Mouse (Mus musculus) forebrain, embryonic 10.5 days (tissue): ENCODE measurements at regions not wholly inside any gene's neighbourhood (a gene's known extent, or its start where the extent isn't known, plus 50 kb on each side); places are given as distances from the start of the nearest gene placed in this dataset.

Source experiments
- DNase-seq: peaks from one replicate; pipeline ENCODE4 v3.0.0-alpha.2; 2017; ENCODE audit warnings: low spot score; ENCODE audit errors: extremely low spot score
- H3K27ac ChIP-seq: fragments of 300-500 bp; sonication (generic); 2 replicates; pipeline ENCODE4 v1.5.1; 2016; ENCODE audit warnings: mild to moderate bottlenecking
- H3K27me3 ChIP-seq: fragments of 300-500 bp; sonication (generic); 2 replicates; pipeline ENCODE4 v1.6.1; 2016; ENCODE audit warnings: mild to moderate bottlenecking; ENCODE audit not compliant: poor library complexity, severe bottlenecking
- H3K36me3 ChIP-seq: fragments of 300-500 bp; sonication (generic); replicated peaks from 2 replicates; pipeline ENCODE4 v1.6.1; 2016; ENCODE audit warnings: mild to moderate bottlenecking, moderate library complexity
- H3K4me1 ChIP-seq: fragments of 300-500 bp; sonication (generic); 2 replicates; pipeline ENCODE4 v1.6.1; 2016
- H3K4me3 ChIP-seq: fragments of 300-500 bp; sonication (generic); 2 replicates; pipeline ENCODE4 v1.5.1; 2016; ENCODE audit warnings: mild to moderate bottlenecking, moderate library complexity
- H3K9me3 ChIP-seq: fragments of 300-500 bp; sonication (generic); 2 replicates; pipeline ENCODE4 v1.6.1; 2016; ENCODE audit warnings: mild to moderate bottlenecking, moderate library complexity
- WGBS: fragments of 180-500 bp; shearing (Covaris S2); methylation state at CpG from one replicate; pipeline ENCODE4 v1.1.7; 2016; 5-methylcytosine and 5-hydroxymethylcytosine counted together

DNA sequence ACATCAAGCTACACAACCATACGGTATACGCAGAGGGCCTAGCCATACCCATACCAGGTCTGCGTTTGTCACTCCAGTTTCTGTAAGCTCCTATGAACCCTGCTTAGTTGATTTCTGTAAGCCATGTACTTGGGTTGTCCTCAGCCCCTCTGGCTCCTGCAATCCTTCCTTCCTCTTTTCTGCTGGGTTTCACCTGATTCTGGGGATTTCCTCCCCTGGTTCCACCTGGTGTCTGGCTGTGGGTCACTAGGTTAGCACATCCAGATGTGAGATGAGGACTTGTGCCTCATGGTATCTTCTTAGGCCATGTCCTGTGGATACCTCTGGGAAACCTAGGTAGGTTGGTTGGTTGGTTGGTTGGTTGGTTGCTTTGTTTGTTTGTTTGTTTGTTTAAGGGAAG, 526.5 kb downstream of the Rps29 start:
- H3K36me3 ChIP-seq = no peaks in the 10 kb centered on the region
- DNase-seq = no peak
- WGBS = 96% methylated on average over 3 of the region's 3 CpGs

DNA sequence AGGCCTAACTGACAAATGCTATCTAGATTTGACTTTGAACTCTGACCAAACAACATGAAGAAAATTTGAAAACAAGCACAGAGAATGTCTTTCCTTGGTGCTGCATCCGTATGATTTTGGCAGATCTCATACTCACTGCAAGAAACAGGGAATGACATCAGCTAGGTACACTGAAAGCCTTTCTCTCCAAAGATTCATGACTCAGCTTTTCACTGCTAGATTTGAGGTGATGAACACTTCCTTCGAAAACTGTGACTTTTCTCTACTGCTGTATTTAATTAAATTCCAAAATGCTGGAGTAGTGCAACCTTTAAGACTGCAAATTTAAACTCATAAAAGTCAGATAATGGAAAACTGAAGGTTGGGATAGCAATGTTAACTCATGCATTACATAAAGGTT, 540.6 kb downstream of the Rps29 start:
- Histone ChIP-seq H3K27me3 (no peaks in the 10 kb centered on the region), H3K9me3 (no peaks in the 10 kb centered on the region), H3K4me1 (no peaks in the 10 kb centered on the region), H3K27ac (no peak overlapping the region), H3K4me3 (no peak overlapping the region), H3K36me3 (no peaks in the 10 kb centered on the region)
- 87% methylated on average over 2 of the region's 2 CpGs for WGBS
- DNase-seq = no peak

More for the DNA sequence above, 526.5 kb downstream of the Rps29 start:
- H3K4me3 ChIP-seq = no peak overlapping the region
- H3K4me1 ChIP-seq = no peaks in the 10 kb centered on the region
- no peak overlapping the region for H3K27ac ChIP-seq
- H3K27me3 ChIP-seq = no peaks in the 10 kb centered on the region
- no peaks in the 10 kb centered on the region for H3K9me3 ChIP-seq

DNA sequence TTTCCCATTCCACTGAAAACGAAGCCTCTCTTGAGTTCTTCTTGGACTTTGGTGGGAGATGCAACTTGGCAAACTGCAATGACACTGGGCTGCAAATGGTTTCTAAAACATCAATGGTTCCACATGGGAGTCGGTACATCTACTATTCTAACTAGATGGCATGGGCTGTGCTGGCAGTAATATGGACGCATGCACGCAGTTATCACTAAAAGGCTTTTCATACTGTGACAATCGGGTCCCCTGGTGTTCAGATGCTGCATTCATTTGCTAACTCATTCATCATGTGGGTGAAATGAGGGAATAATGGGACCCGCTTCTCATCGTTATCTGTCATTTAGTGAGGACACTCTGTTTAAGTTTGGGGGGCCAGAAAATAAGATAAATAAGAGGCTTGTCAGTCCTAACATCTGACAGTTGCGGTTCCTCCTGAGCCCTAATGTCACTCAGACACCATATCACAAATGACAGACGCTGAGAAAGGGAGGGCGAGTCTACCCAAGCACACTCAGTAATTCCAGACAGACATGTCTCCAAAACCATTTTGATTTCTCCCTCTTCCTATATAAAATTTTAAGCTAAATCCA, 553.5 kb downstream of the Rps29 start:
- H3K36me3 ChIP-seq = no peaks in the 10 kb centered on the region
- no peak for DNase-seq
- no peak overlapping the region for H3K4me3 ChIP-seq
- peaks cover 10% of the 10 kb centered on the region; the same call in 1 of the 2 replicates for H3K27me3 ChIP-seq
- 86% methylated on average over 10 of the region's 10 CpGs for WGBS
- H3K4me1 ChIP-seq = no peaks in the 10 kb centered on the region
- H3K27ac ChIP-seq = no peak overlapping the region
- H3K9me3 ChIP-seq = no peaks in the 10 kb centered on the region

DNA sequence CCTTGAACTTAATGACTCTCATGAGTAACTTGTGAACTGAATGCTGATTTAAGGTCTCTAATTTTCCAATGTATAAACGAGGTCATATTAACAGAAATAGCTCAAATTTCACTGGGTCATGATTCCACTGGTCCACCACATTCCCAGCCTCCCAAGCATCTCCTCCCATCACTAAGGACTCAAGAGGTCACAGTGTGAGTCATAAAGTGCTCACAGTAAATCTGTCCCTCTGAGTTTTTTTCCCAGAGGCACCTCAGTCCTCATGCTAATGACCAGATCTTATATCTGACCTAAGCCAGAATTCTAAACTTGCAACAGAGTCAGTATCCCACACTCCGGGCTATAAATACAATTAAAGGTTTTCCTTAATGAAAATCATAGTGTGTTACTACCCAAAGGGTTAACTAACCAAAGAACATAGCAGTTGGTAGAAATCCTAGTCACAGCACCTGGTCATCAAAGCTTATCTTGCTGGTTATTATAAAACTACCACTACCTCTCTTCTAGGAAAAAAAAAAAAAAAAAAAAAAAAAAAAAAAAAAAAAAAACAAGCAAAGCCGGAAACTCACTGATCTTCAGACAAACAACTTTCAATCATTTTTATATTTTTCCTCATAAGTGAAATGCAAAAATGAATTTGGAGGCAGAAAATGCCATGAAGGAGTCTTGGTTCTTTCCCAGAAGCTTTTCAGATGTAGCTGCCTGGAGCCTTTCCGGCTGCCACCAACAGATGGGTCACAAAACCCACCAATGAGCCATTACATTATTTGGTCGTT, 554.3 kb downstream of the Rps29 start:
- H3K4me3 ChIP-seq = no peak overlapping the region
- no peak overlapping the region for H3K27ac ChIP-seq
- H3K27me3 ChIP-seq = peaks cover 13% of the 10 kb centered on the region; the same call in 1 of the 2 replicates
- H3K4me1 ChIP-seq = peaks cover 7% of the 10 kb centered on the region
- no peak for DNase-seq
- 90% methylated on average over 5 of the region's 5 CpGs for WGBS
- H3K36me3 ChIP-seq = no peaks in the 10 kb centered on the region
- H3K9me3 ChIP-seq = no peaks in the 10 kb centered on the region

DNA sequence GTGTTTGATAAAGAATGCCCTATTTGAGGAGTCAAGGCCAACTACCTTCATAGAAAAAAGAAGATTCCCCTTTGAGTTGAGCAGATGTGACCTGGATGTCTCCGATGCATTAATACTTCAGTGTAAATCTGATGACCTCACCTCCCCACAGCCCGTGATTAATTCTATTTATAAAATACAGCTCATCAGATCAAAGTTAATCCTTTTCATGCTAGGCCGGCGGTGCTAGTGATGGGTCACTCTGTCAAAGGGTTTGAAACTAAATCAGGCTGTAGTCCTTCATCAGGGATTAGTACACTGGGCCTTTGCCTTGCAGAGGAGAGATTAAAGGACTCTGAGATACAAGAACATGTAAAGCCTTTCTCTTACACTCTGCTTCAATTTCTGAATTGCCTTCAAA, 556.3 kb downstream of the Rps29 start:
- 61% methylated on average over 4 of the region's 4 CpGs for WGBS
- H3K4me1 ChIP-seq = peaks cover 19% of the 10 kb centered on the region
- H3K36me3 ChIP-seq = no peaks in the 10 kb centered on the region
- H3K27ac ChIP-seq = no peak overlapping the region
- no peak for DNase-seq
- H3K9me3 ChIP-seq = no peaks in the 10 kb centered on the region
- H3K27me3 ChIP-seq = peaks cover 13% of the 10 kb centered on the region; the same call in 1 of the 2 replicates
- no peak overlapping the region for H3K4me3 ChIP-seq

DNA sequence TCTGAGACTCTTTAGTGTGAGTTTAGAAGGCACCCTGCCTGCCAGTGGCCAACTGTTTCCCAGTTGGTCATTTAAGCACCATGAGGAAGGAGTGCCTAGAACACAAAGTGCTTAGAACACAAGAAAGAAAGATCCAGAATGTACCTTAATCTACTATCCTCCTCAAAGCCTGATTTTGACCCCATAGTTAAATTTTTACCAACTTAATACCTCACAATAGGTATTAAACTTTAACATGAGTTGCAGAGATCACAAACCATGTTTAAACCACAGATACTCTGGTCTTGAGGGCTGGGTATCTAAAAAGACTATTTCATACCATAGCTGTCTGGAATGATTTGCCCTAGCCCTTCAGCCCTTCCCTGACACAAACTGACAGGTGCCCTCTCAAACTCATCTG, 557.6 kb downstream of the Rps29 start:
- DNase-seq = no peak
- Histone ChIP-seq H3K4me1 (peaks cover 19% of the 10 kb centered on the region), H3K9me3 (no peaks in the 10 kb centered on the region), H3K4me3 (no peak overlapping the region), H3K27ac (no peak overlapping the region), H3K27me3 (peaks cover 13% of the 10 kb centered on the region; the same call in 1 of the 2 replicates), H3K36me3 (no peaks in the 10 kb centered on the region)

DNA sequence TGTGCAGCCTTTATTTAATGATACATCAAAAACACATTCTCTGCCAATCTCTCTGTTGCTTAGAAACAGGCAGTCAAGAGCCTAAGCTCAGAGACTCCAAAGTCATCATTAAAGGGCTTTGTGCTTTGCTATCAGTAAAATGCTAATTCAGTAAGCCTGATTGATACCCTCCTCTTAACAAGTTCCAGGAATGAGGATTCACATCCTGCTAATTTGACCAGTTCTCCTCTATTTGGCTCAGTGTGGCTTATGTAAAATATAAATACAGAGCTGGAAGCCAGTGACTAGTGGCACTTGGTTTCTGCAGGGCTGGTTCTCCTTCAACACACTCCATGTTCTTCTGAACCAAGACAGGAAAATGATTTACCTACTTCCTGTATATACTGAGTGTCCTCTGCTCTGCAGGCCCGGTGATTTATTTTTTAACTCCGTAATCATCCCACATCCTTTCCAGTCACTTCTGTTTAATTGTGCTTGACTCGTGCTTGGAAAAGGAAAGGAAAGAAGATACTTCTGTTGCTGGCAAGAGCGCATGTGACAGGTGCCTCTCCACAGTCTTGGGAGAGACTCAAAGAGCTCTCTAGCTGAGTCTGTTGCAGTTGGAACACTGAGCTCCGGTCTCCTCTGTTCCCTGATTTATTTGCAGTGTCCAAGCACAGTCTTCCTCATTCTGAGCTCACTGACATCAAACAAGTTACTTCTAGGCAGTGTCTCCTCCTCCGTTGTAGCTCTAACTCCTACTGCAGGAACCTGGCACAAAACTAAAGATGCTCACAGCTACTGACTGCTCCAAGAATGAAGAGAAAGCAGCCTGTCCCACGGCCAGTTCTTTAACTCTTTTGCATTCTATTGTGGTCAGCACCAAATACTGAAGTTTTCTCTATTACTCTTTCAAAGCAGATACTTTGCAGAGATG, 559.0 kb downstream of the Rps29 start:
- WGBS = 79% methylated on average over 7 of the region's 7 CpGs
- no peaks in the 10 kb centered on the region for H3K9me3 ChIP-seq
- no peak overlapping the region for H3K27ac ChIP-seq
- no peaks in the 10 kb centered on the region for H3K36me3 ChIP-seq
- peaks cover 19% of the 10 kb centered on the region for H3K4me1 ChIP-seq
- H3K27me3 ChIP-seq = peaks cover 13% of the 10 kb centered on the region; the same call in 1 of the 2 replicates
- no peak for DNase-seq
- H3K4me3 ChIP-seq = no peak overlapping the region

DNA sequence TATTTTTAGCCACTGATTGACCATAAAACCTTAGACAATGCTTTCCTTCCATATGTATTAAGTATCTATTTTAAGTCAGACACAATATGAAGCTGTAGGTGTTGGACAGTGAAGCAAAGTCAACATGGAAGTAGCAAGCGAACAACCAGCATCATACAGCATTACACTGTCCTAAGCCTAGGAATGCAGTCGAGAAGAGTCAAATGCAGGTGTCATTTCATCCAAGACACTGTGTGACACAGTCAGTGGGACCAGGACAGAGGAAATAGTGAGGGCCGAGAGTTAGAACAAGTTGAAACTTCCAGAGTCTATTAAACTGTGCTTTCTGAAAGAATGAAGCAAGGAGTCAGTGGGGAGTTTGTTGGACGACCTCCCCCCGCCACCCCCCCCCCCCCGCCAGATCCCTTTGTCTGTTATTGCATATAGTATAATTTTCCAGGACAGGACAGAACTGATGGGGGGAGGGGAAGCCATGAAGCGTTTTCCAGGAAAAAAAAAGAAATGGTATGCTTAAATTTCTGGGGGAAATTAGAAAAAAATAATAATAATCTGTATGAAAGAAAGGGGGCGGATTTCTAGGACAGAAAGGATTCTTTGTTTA, 559.9 kb downstream of the Rps29 start:
- DNase-seq = no peak
- 75% methylated on average over 8 of the region's 8 CpGs for WGBS

DNA sequence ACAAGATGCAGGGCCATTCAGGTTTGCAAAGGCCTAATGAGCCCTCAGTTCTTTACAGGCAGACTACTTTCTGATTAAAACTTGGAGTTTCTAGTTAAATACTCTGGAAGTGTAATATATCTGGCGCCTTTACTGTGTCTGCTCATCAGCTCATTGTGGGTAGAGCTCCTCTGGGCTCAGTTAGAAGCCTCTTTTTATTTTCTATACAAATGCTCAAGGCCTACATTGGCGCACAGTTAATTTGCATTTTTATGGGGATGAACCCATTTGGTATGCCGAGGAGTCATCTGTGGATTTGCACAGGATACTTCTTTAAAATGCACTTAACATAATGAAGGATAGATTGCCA, 573.5 kb downstream of the Rps29 start:
- WGBS = 63% methylated on average over 3 of the region's 3 CpGs

More for the DNA sequence above, 559.9 kb downstream of the Rps29 start:
- Histone ChIP-seq H3K9me3 (no peaks in the 10 kb centered on the region), H3K4me3 (no peak overlapping the region), H3K36me3 (no peaks in the 10 kb centered on the region), H3K27ac (no peak overlapping the region), H3K27me3 (peaks cover 13% of the 10 kb centered on the region; the same call in 1 of the 2 replicates), H3K4me1 (peaks cover 19% of the 10 kb centered on the region)

DNA sequence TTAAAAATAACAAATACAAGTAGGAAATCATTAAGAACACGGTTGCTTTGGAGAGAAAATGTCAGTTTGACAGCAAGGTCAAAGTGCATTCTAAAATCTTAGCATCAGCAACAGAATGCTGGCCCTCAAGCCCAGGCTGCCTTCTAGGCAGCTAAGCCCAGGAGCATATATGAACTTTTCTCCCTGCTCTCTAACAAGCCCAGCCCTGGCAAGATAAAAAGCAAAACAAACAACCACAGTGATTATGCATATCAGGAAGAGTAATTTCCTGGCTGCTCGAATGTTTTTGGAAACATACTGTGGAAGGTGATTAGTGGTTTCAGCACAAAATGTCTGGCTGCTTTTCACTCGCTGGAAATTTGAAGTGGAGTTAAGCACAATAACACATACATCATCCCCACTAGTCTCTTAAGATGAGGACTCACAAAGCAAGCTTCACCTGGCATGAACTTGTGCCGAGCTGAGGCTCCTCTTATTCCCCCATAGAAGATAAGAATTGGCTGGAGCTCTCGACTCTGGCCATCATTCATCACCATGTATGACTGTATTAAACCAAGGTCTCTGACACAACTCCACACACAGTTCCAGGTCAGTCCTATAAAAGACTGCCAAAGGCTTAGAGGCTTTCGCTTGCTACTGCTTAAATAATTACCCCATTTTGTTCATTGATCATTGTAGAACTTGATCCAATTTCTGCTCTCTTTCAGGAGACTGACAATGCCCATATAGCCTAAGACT, 574.0 kb downstream of the Rps29 start:
- H3K27ac ChIP-seq = no peak overlapping the region
- H3K4me3 ChIP-seq = no peak overlapping the region
- DNase-seq = no peak
- 61% methylated on average over 6 of the region's 6 CpGs for WGBS
- peaks cover 20% of the 10 kb centered on the region for H3K4me1 ChIP-seq
- no peaks in the 10 kb centered on the region for H3K9me3 ChIP-seq
- no peaks in the 10 kb centered on the region for H3K36me3 ChIP-seq
- no peaks in the 10 kb centered on the region for H3K27me3 ChIP-seq

More for the DNA sequence above, 573.5 kb downstream of the Rps29 start:
- Histone ChIP-seq H3K9me3 (no peaks in the 10 kb centered on the region), H3K4me1 (peaks cover 18% of the 10 kb centered on the region), H3K27ac (no peak overlapping the region), H3K36me3 (no peaks in the 10 kb centered on the region), H3K27me3 (no peaks in the 10 kb centered on the region), H3K4me3 (no peak overlapping the region)
- DNase-seq = no peak

DNA sequence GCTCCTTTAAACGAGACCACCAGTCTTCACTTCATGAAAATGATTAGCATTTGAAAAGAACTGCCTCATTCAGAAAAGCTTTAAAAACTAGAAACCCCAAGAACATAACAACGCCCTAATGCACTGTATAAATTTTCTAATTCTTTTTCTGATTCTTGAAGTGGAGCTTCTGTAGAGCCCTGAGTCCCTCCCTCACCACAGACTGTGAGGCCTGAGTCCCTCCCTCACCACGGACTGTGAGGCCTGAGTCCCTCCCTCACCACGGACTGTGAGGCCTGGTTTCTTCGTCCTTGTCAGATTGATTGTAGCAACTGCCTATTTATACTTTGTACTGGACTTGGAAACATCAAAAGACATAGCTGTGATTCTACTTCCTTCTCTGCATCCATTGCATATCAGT, 579.1 kb downstream of the Rps29 start:
- 43% methylated on average over 5 of the region's 5 CpGs for WGBS
- H3K27me3 ChIP-seq = no peaks in the 10 kb centered on the region
- no peaks in the 10 kb centered on the region for H3K36me3 ChIP-seq
- no peaks in the 10 kb centered on the region for H3K9me3 ChIP-seq
- no peak overlapping the region for H3K4me3 ChIP-seq
- H3K4me1 ChIP-seq = peaks cover 12% of the 10 kb centered on the region
- no peak for DNase-seq
- no peak overlapping the region for H3K27ac ChIP-seq

DNA sequence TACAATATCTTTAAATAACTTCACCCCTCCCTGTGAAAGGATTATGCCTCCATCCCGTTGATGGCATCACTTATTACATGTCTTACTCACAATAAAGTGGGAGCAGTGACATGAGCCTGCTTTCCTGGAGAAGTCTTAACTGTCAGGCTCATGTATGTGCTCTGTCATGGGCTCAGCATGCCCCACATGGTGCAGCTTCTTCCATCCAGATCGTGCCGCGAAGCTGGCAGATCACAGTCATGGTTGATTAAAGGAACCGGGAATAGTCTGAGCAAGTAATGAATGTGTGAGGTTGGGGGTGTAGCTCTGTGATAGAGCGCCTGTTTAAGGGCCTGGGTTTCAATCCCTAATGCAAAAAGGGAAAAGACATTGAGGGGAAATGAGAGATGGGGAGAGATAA, 581.5 kb downstream of the Rps29 start:
- no peaks in the 10 kb centered on the region for H3K27me3 ChIP-seq
- DNase-seq = no peak

More for the DNA sequence above, 581.5 kb downstream of the Rps29 start:
- Histone ChIP-seq H3K4me3 (no peak overlapping the region), H3K27ac (no peak overlapping the region), H3K36me3 (no peaks in the 10 kb centered on the region), H3K4me1 (peaks cover 5% of the 10 kb centered on the region; the same call in 1 of the 2 replicates), H3K9me3 (no peaks in the 10 kb centered on the region)
- WGBS = 78% methylated on average over 6 of the region's 6 CpGs
